Mouse (Mus musculus): ENCODE measurements around the gene Fuk. TPM values are rescaled to one million over a fixed set of nuclear protein-coding genes. Genes with fewer than 3 reads are reported as not detected.
"Not testable (repeated sequence)": the region's sequence is repeated elsewhere in the genome, so short reads cannot be mapped to it uniquely, and the experiment has no call there.

Gene Fuk
- polyA plus RNA-seq, 1 experiment from 2014 or later, result 6.0 TPM

GRCm38 (mm10) chr8:110870501-110870900, 31.8 kb downstream of the Fuk start:
- H3K4me1 ChIP-seq (ENCODE audit: control insufficient read depth in 2 of 2, insufficient read depth in 2 of 2, low read length in 2 of 2), result no peaks in the 10 kb centered on the region
- H3K27me3 ChIP-seq (ENCODE audit: control insufficient read depth, insufficient read depth, low read length), result no peaks in the 10 kb centered on the region
- no peak overlapping the region for H3K4me2 ChIP-seq (ENCODE audit: low read length)
- WGBS, result 93% methylated on average over 2 of the region's 2 CpGs
- H3K9me3 ChIP-seq (ENCODE audit: control insufficient read depth, low read length), result no peaks in the 10 kb centered on the region
- peaks cover 100% of the 10 kb centered on the region for H3K36me3 ChIP-seq (ENCODE audit: control insufficient read depth, insufficient read depth, low read length)
- no peak for ATAC-seq (ENCODE audit: insufficient number of reproducible peaks, insufficient read depth, low FRiP score, low read depth)
- no peak overlapping the region for H3K4me3 ChIP-seq (ENCODE audit: control insufficient read depth in 1 of 2, insufficient read depth in 1 of 2, low read depth in 1 of 2, low read length in 2 of 2)
- H3K27ac ChIP-seq (replicated peaks in 1 of 2; ENCODE audit: control insufficient read depth in 1 of 2, insufficient read depth in 1 of 2, low read depth in 2 of 2, low read length in 2 of 2), result no peak overlapping the region
- no peak overlapping the region for H3K9ac ChIP-seq (ENCODE audit: low read length)

DNA sequence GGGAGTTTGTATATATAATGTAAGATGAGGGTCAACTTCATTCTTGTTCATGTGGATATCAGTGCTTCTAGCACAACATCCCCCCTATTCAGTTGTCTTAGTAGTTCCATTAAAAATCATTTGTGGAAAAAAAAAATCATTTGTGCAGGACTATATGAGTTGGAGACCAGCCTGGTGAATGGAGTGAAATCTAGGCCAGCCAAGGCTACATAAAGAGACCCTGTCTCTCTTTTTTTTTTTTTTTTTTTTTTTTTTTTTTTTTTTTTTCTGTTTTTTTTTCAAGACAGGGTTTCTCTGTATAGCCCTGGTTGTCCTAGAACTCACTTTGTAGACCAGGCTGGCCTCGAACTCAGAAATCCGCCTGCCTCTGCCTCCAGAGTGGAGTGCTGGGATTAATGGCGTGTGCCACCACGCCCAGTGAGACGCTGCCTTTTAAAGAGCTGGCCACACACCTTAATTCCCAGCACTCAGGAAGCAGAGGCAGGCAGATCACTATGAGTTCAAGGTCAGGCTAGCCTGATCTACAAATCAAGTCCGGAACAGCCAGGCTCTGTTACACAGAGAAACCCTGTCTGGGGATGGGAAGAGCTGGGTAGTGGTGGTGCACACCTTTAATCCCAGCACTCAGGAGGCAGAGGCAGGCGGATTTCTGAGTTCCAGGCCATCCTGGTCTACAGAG, 40.8 kb downstream of the Fuk start:
- WGBS, result 92% methylated on average over 7 of the region's 7 CpGs
- ATAC-seq (ENCODE audit: insufficient number of reproducible peaks, insufficient read depth, low FRiP score, low read depth), result not testable (repeated sequence)

DNA sequence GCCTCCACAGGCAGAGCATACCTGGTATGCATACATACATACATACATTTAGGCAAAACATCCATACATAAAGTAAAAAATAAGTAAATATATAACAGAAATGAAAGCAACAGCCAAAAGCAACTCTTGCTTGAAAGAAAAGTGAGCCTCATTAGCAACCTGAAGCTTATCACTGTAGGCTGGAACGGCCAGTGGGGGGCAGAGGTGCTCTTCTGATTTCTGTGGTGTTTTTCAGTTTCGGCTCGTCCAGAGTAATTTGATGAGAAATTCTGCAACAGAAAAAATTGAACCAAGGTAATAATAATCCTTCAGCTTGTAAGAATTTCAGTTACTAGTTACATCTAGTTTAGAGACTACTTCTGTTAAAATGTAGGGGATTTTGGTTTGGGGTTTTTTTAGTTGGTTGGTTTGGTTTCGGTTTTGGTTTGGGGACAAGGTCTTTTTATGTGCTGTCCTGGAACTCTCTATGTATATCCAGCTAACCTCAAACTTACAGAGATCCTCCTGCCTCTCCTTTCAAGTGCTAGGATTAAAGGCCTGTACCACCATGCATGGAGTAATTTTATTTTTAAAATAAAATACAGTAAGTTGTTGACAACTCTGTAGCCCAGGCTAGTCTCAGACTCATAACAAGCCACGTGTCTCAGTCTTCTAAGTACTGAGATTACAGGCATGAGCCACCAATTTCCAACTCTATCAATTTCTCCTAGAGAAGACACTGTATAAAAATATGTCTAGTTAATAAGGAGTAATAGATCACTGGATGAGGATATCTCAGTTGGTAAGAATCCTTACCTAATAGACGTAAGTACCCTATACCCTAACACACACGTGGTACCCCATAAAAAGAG, 42.4 kb downstream of the Fuk start:
- H3K4me1 ChIP-seq (ENCODE audit: control insufficient read depth in 2 of 2, insufficient read depth in 2 of 2, low read length in 2 of 2), result no peaks in the 10 kb centered on the region
- WGBS, result 75% methylated on average over 7 of the region's 7 CpGs
- no peak overlapping the region for H3K4me3 ChIP-seq (ENCODE audit: control insufficient read depth in 1 of 2, insufficient read depth in 1 of 2, low read depth in 1 of 2, low read length in 2 of 2)
- no peaks in the 10 kb centered on the region for H3K9me3 ChIP-seq (ENCODE audit: control insufficient read depth, low read length)
- H3K9ac ChIP-seq (ENCODE audit: low read length), result no peak overlapping the region
- no peak overlapping the region for H3K27ac ChIP-seq (replicated peaks in 1 of 2; ENCODE audit: control insufficient read depth in 1 of 2, insufficient read depth in 1 of 2, low read depth in 2 of 2, low read length in 2 of 2)
- no peak for ATAC-seq (ENCODE audit: insufficient number of reproducible peaks, insufficient read depth, low FRiP score, low read depth)
- H3K36me3 ChIP-seq (ENCODE audit: control insufficient read depth, insufficient read depth, low read length), result peaks cover 98% of the 10 kb centered on the region
- no peaks in the 10 kb centered on the region for H3K27me3 ChIP-seq (ENCODE audit: control insufficient read depth, insufficient read depth, low read length)
- no peak overlapping the region for H3K4me2 ChIP-seq (ENCODE audit: low read length)

More for the DNA sequence above, 40.8 kb downstream of the Fuk start:
- not testable (repeated sequence) for H3K4me1 ChIP-seq (ENCODE audit: control insufficient read depth in 2 of 2, insufficient read depth in 2 of 2, low read length in 2 of 2); H3K4me3 ChIP-seq (ENCODE audit: control insufficient read depth in 1 of 2, insufficient read depth in 1 of 2, low read depth in 1 of 2, low read length in 2 of 2); H3K27me3 ChIP-seq (ENCODE audit: control insufficient read depth, insufficient read depth, low read length); H3K4me2 ChIP-seq (ENCODE audit: low read length); H3K9me3 ChIP-seq (ENCODE audit: control insufficient read depth, low read length); H3K9ac ChIP-seq (ENCODE audit: low read length); H3K27ac ChIP-seq (replicated peaks in 1 of 2; ENCODE audit: control insufficient read depth in 1 of 2, insufficient read depth in 1 of 2, low read depth in 2 of 2, low read length in 2 of 2)
- H3K36me3 ChIP-seq (ENCODE audit: control insufficient read depth, insufficient read depth, low read length), result peaks cover 98% of the 10 kb centered on the region

- Histone ChIP-seq H3K9ac (ENCODE audit: low read length) (no peak overlapping the region), H3K4me2 (ENCODE audit: low read length) (no peak overlapping the region), H3K4me1 (ENCODE audit: control insufficient read depth in 2 of 2, insufficient read depth in 2 of 2, low read length in 2 of 2) (no peaks in the 10 kb centered on the region), H3K9me3 (ENCODE audit: control insufficient read depth, low read length) (no peaks in the 10 kb centered on the region), H3K27me3 (ENCODE audit: control insufficient read depth, insufficient read depth, low read length) (no peaks in the 10 kb centered on the region), H3K4me3 (ENCODE audit: control insufficient read depth in 1 of 2, insufficient read depth in 1 of 2, low read depth in 1 of 2, low read length in 2 of 2) (no peak overlapping the region), H3K36me3 (ENCODE audit: control insufficient read depth, insufficient read depth, low read length) (peaks cover 98% of the 10 kb centered on the region), H3K27ac (replicated peaks in 1 of 2; ENCODE audit: control insufficient read depth in 1 of 2, insufficient read depth in 1 of 2, low read depth in 2 of 2, low read length in 2 of 2) (no peak overlapping the region)
- WGBS, result 87% methylated on average over 4 of the region's 5 CpGs
- ATAC-seq (ENCODE audit: insufficient number of reproducible peaks, insufficient read depth, low FRiP score, low read depth), result no peak
Observed at GRCm38 (mm10) chr8:110856760-110857461, 45.4 kb downstream of the Fuk start.

DNA sequence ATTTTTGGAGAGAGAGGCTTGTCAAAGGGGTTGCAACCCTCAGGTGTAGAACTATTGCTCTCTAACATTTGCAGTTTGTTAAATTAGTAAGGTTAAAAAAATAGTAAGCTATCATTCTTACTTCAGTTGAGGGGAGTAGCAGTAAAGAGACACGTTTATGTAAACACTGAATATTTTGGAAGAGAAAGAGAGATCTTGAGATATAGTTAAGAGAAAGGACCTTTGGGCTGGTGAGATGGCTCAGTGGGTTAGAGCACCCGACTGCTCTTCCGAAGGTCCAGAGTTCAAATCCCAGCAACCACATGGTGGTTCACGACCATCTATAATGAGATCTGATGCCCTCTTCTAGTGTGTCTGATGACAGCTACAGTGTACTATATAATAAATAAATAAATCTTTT, 46.2 kb downstream of the Fuk start:
- peaks cover 98% of the 10 kb centered on the region for H3K36me3 ChIP-seq (ENCODE audit: control insufficient read depth, insufficient read depth, low read length)
- H3K4me3 ChIP-seq (ENCODE audit: control insufficient read depth in 1 of 2, insufficient read depth in 1 of 2, low read depth in 1 of 2, low read length in 2 of 2); ATAC-seq (ENCODE audit: insufficient number of reproducible peaks, insufficient read depth, low FRiP score, low read depth); H3K27ac ChIP-seq (replicated peaks in 1 of 2; ENCODE audit: control insufficient read depth in 1 of 2, insufficient read depth in 1 of 2, low read depth in 2 of 2, low read length in 2 of 2); H3K4me2 ChIP-seq (ENCODE audit: low read length); H3K4me1 ChIP-seq (ENCODE audit: control insufficient read depth in 2 of 2, insufficient read depth in 2 of 2, low read length in 2 of 2); H3K9ac ChIP-seq (ENCODE audit: low read length); H3K27me3 ChIP-seq (ENCODE audit: control insufficient read depth, insufficient read depth, low read length); H3K9me3 ChIP-seq (ENCODE audit: control insufficient read depth, low read length): not testable (repeated sequence)
- 90% methylated on average over 4 of the region's 4 CpGs for WGBS

GRCm38 (mm10) chr8:110851186-110851585, 51.1 kb downstream of the Fuk start:
- no peak for ATAC-seq (ENCODE audit: insufficient number of reproducible peaks, insufficient read depth, low FRiP score, low read depth)
- Histone ChIP-seq H3K27ac (replicated peaks in 1 of 2; ENCODE audit: control insufficient read depth in 1 of 2, insufficient read depth in 1 of 2, low read depth in 2 of 2, low read length in 2 of 2) (no peak overlapping the region), H3K4me1 (ENCODE audit: control insufficient read depth in 2 of 2, insufficient read depth in 2 of 2, low read length in 2 of 2) (peaks cover 2 to 9% of the 10 kb centered on the region in 2 experiments; a peak in 2 of 4 replicates), H3K4me2 (ENCODE audit: low read length) (no peak overlapping the region), H3K27me3 (ENCODE audit: control insufficient read depth, insufficient read depth, low read length) (no peaks in the 10 kb centered on the region), H3K9me3 (ENCODE audit: control insufficient read depth, low read length) (no peaks in the 10 kb centered on the region), H3K4me3 (ENCODE audit: control insufficient read depth in 1 of 2, insufficient read depth in 1 of 2, low read depth in 1 of 2, low read length in 2 of 2) (no peak overlapping the region), H3K36me3 (ENCODE audit: control insufficient read depth, insufficient read depth, low read length) (peaks cover 70% of the 10 kb centered on the region), H3K9ac (ENCODE audit: low read length) (no peak overlapping the region)
- 94% methylated on average over 10 of the region's 10 CpGs for WGBS

DNA sequence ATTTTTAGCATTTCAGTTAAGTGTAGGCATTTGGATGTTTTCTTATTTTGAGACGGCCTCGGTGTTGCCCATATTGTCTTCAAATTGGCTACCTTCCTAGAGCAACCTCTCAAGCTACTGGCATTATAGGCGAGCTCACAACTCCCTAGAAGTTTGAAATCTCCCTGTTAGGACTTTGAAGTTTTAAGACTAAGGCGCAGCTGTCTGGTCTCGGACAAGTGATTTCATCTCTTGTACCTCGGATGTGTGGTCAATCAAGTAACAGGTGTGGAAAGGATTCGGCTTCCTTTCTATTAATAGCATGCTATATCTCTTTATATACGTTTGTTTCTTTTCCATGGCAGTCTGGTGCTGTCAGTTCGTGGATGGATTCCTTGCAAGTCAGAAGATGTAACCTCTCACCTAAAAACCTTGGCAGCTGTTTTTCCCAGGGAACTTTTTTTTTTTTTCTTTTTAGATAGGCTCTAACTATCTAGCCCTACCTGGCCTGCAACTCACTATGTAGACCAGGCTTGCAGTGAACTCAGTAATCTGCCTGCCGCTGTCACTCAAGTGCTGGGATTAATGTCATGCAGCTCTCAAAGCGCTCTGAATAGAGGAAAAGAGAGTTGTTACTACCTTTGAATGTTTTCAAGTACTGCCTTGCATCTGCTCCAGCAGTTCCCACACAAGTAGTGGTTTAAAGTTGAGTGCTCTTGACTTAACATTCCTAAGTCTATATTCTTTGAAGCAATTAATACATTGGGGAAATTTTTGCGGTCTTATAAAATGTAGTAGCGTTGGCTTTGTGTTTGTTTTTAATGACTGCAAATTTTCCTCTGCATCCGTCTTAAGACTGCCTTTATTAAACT, 54.4 kb downstream of the Fuk start:
- Histone ChIP-seq H3K27ac (replicated peaks in 1 of 2; ENCODE audit: control insufficient read depth in 1 of 2, insufficient read depth in 1 of 2, low read depth in 2 of 2, low read length in 2 of 2) (no peak overlapping the region), H3K36me3 (ENCODE audit: control insufficient read depth, insufficient read depth, low read length) (peaks cover 59% of the 10 kb centered on the region), H3K4me1 (ENCODE audit: control insufficient read depth in 2 of 2, insufficient read depth in 2 of 2, low read length in 2 of 2) (peaks cover 5 to 19% of the 10 kb centered on the region in 2 experiments), H3K27me3 (ENCODE audit: control insufficient read depth, insufficient read depth, low read length) (no peaks in the 10 kb centered on the region), H3K9me3 (ENCODE audit: control insufficient read depth, low read length) (no peaks in the 10 kb centered on the region), H3K9ac (ENCODE audit: low read length) (peak overlapping the region; percentile 91), H3K4me3 (ENCODE audit: control insufficient read depth in 1 of 2, insufficient read depth in 1 of 2, low read depth in 1 of 2, low read length in 2 of 2) (peak overlapping the region; percentile 76 to 100; a peak in 3 of 4 replicates), H3K4me2 (ENCODE audit: low read length) (peak overlapping the region; percentile 87)
- ATAC-seq (ENCODE audit: insufficient number of reproducible peaks, insufficient read depth, low FRiP score, low read depth), result no peak
- WGBS, result 28% methylated on average over 14 of the region's 14 CpGs
